Mouse (Mus musculus) intestine, embryonic 14.5 days (tissue): ENCODE measurements around the gene Slc44a5. TPM values are rescaled to one million over a fixed set of nuclear protein-coding genes. Genes with fewer than 3 reads are reported as not detected.
"Not testable (repeated sequence)": the region's sequence is repeated elsewhere in the genome, so short reads cannot be mapped to it uniquely, and the experiment has no call there.

Experiments used
- ATAC-seq: fragments of 200-750 bp; cut with Nextera tagmentation; replicated peaks from 2 replicates; pipeline ENCODE4 v1.8.0; 2017; ENCODE audit warnings: low read depth, moderate number of reproducible peaks, moderate TSS enrichment, moderate library complexity; ENCODE audit not compliant: low FRiP score, low TSS enrichment
- DNase-seq: peaks from one replicate; pipeline ENCODE4 v3.0.0-alpha.2; 2018; ENCODE audit warnings: low spot score
- H3K27ac ChIP-seq: fragments of 300-500 bp; sonication (generic); 2 replicates; pipeline ENCODE4 v1.5.1; 2014; ENCODE audit warnings: low read depth, mild to moderate bottlenecking, control low read depth
- H3K27me3 ChIP-seq: fragments of 300-500 bp; sonication (generic); replicated peaks from 2 replicates; pipeline ENCODE4 v1.6.1; 2014; ENCODE audit warnings: low read length, control low read depth; ENCODE audit not compliant: control insufficient read depth, insufficient read depth
- H3K36me3 ChIP-seq: fragments of 300-500 bp; sonication (generic); 2 replicates; pipeline ENCODE4 v1.6.1; 2014; ENCODE audit warnings: low read length, control low read depth; ENCODE audit not compliant: control insufficient read depth, insufficient read depth
- H3K4me1 ChIP-seq: fragments of 300-500 bp; sonication (generic); replicated peaks from 2 replicates; pipeline ENCODE4 v1.6.1; 2014; ENCODE audit warnings: low read length, control low read depth, mixed read lengths; ENCODE audit not compliant: control insufficient read depth, insufficient read depth
- H3K4me2 ChIP-seq: fragments of 300-500 bp; sonication (generic); 2 replicates; pipeline ENCODE4 v1.6.1; 2014; ENCODE audit warnings: low read length
- H3K4me3 ChIP-seq: fragments of 300-500 bp; sonication (generic); 2 replicates; pipeline ENCODE4 v1.5.1; 2014; ENCODE audit warnings: low read depth, low read length, control low read depth, mixed read lengths
- H3K9ac ChIP-seq: fragments of 300-500 bp; sonication (generic); 2 replicates; pipeline ENCODE4 v1.6.1; 2014; ENCODE audit warnings: mild to moderate bottlenecking, low read length
- H3K9me3 ChIP-seq: fragments of 300-500 bp; sonication (generic); 2 replicates; pipeline ENCODE4 v1.6.1; 2016; ENCODE audit warnings: low read length, control low read depth; ENCODE audit not compliant: control insufficient read depth
- WGBS: fragments of 180-500 bp; shearing (Covaris S2); extraction: QIAGEN DNeasy Blood & Tissue Kit; methylation state at CpG from one replicate; pipeline ENCODE4 v1.1.7; 2014; 5-methylcytosine and 5-hydroxymethylcytosine counted together
- polyA plus RNA-seq: library from polyadenylated mRNA; unstranded; fragments of >200 nt; fragmentation: Nextera tagmentation; extraction: Ambion mirVana; gene quantifications from 2 replicates; pipeline ENCODE4 v1.2.1, GENCODE M21; 2014

Gene Slc44a5
- polyA plus RNA-seq, 1 experiment from 2014 or later, result 1.5 TPM

- not testable (repeated sequence) for ATAC-seq, H3K27ac ChIP-seq, H3K9me3 ChIP-seq, H3K27me3 ChIP-seq, H3K4me3 ChIP-seq, DNase-seq, H3K4me1 ChIP-seq, H3K36me3 ChIP-seq, H3K4me2 ChIP-seq, H3K9ac ChIP-seq
- WGBS, result 90% methylated on average over 2 of the region's 2 CpGs
Observed at GRCm38 (mm10) chr3:154254187-154254586, 281.0 kb downstream of the Slc44a5 start.

GRCm38 (mm10) chr3:154257312-154257711 lies 284.1 kb downstream of the Slc44a5 start:
- Histone ChIP-seq H3K36me3 (no peaks in the 10 kb centered on the region), H3K27me3 (no peaks in the 10 kb centered on the region), H3K4me1 (no peaks in the 10 kb centered on the region), H3K4me2 (no peak overlapping the region), H3K27ac (no peak overlapping the region), H3K4me3 (no peak overlapping the region), H3K9ac (no peak overlapping the region), H3K9me3 (no peaks in the 10 kb centered on the region)
- DNase-seq (no peak), ATAC-seq (no peak)

GRCm38 (mm10) chr3:154268313-154268712 lies 295.1 kb downstream of the Slc44a5 start:
- Histone ChIP-seq H3K36me3 (no peaks in the 10 kb centered on the region), H3K4me1 (no peaks in the 10 kb centered on the region), H3K9me3 (no peaks in the 10 kb centered on the region), H3K27ac (no peak overlapping the region), H3K9ac (no peak overlapping the region), H3K27me3 (peaks cover 11% of the 10 kb centered on the region), H3K4me3 (no peak overlapping the region), H3K4me2 (no peak overlapping the region)
- WGBS, result 69% methylated on average over 9 of the region's 9 CpGs
- peak; percentile 51; the same call in 1 of the 2 replicates for ATAC-seq
- DNase-seq, result no peak

GRCm38 (mm10) chr3:154269757-154270366 lies 296.6 kb downstream of the Slc44a5 start:
- ATAC-seq (no peak; the same call in 1 of the 2 replicates), DNase-seq (peak; percentile 94)
- 15% methylated on average over 19 of the region's 19 CpGs for WGBS
- Histone ChIP-seq H3K4me2 (peak overlapping the region; percentile 41), H3K4me1 (no peaks in the 10 kb centered on the region), H3K4me3 (0 out of 2 replicates have a peak overlapping the region, but pooled peaks have one; percentile 11), H3K9me3 (no peaks in the 10 kb centered on the region), H3K9ac (no peak overlapping the region), H3K27ac (no peak overlapping the region), H3K36me3 (no peaks in the 10 kb centered on the region), H3K27me3 (peaks cover 11% of the 10 kb centered on the region)

GRCm38 (mm10) chr3:154274681-154275080 lies 301.4 kb downstream of the Slc44a5 start:
- Histone ChIP-seq H3K9me3 (no peaks in the 10 kb centered on the region), H3K27me3 (peaks cover 11% of the 10 kb centered on the region), H3K36me3 (no peaks in the 10 kb centered on the region), H3K4me2 (no peak overlapping the region), H3K4me1 (no peaks in the 10 kb centered on the region), H3K9ac (no peak overlapping the region), H3K4me3 (no peak overlapping the region), H3K27ac (no peak overlapping the region)
- ATAC-seq, result no peak
- no peak for DNase-seq
- 60% methylated on average over 3 of the region's 3 CpGs for WGBS

- ATAC-seq (no peak), DNase-seq (no peak)
- H3K4me1 ChIP-seq, result 0 out of 2 replicates have a peak, but pooled peaks cover 3% of the 10 kb centered on the region
Observed at GRCm38 (mm10) chr3:154284260-154284659, 311.0 kb downstream of the Slc44a5 start.

GRCm38 (mm10) chr3:154285351-154285750 lies 312.1 kb downstream of the Slc44a5 start:
- H3K36me3 ChIP-seq, result no peaks in the 10 kb centered on the region
- no peak overlapping the region for H3K27ac ChIP-seq
- no peaks in the 10 kb centered on the region for H3K27me3 ChIP-seq
- ATAC-seq, result no peak
- H3K4me2 ChIP-seq, result no peak overlapping the region
- DNase-seq, result no peak
- H3K9me3 ChIP-seq, result no peaks in the 10 kb centered on the region
- WGBS, result 34% methylated on average over 4 of the region's 4 CpGs
- H3K4me3 ChIP-seq, result no peak overlapping the region
- 0 out of 2 replicates have a peak, but pooled peaks cover 5% of the 10 kb centered on the region for H3K4me1 ChIP-seq
- no peak overlapping the region for H3K9ac ChIP-seq

More at GRCm38 (mm10) chr3:154284260-154284659, 311.0 kb downstream of the Slc44a5 start:
- no peaks in the 10 kb centered on the region for H3K9me3 ChIP-seq
- no peak overlapping the region for H3K9ac ChIP-seq
- no peak overlapping the region for H3K4me3 ChIP-seq
- no peak overlapping the region for H3K27ac ChIP-seq
- H3K27me3 ChIP-seq, result no peaks in the 10 kb centered on the region
- no peak overlapping the region for H3K4me2 ChIP-seq
- 18% methylated on average over 3 of the region's 3 CpGs for WGBS
- H3K36me3 ChIP-seq, result no peaks in the 10 kb centered on the region

GRCm38 (mm10) chr3:154287217-154287616 lies 314.0 kb downstream of the Slc44a5 start:
- DNase-seq (no peak), ATAC-seq (no peak)
- Histone ChIP-seq H3K9me3 (no peaks in the 10 kb centered on the region), H3K27me3 (no peaks in the 10 kb centered on the region), H3K4me3 (no peak overlapping the region), H3K9ac (no peak overlapping the region), H3K36me3 (no peaks in the 10 kb centered on the region), H3K27ac (no peak overlapping the region), H3K4me1 (0 out of 2 replicates have a peak, but pooled peaks cover 5% of the 10 kb centered on the region), H3K4me2 (no peak overlapping the region)
- 78% methylated on average over 2 of the region's 2 CpGs for WGBS
